Mouse (Mus musculus) gastrocnemius, adult 2 months (tissue): Measurements from ENCODE around the gene Lhx2. TPM values are rescaled to one million over a fixed set of nuclear protein-coding genes. Genes with fewer than 3 reads are reported as not detected.

ENCODE experiments used
- DNase-seq: peaks from one replicate; pipeline ENCODE4 v3.0.0; 2022
- H3K27ac ChIP-seq: fragments of 200-600 bp; 2 replicates; pipeline ENCODE4 v1.8.1; 2022; ENCODE audit warnings: mild to moderate bottlenecking
- H3K4me3 ChIP-seq: fragments of 200-600 bp; 2 replicates; pipeline ENCODE4 v1.8.1; 2022; ENCODE audit warnings: mild to moderate bottlenecking, moderate library complexity
- CTCF ChIP-seq: fragments of 200-600 bp; IDR thresholded peaks from 2 replicates; pipeline ENCODE4 v1.8.1; 2022; ENCODE audit warnings: antibody characterized with exemption, mild to moderate bottlenecking, moderate library complexity
- intact Hi-C: fragments of 180-260 bp; cut with DNase I; formaldehyde crosslinking; loops from one replicate; pipeline ENCODE4 v1.15.1; 2025
- total RNA-seq, 2 experiments: library from RNA; stranded (reverse); gene quantifications; 2 replicates each; pipeline ENCODE4 v1.2.3; 2021

The Lhx2 gene
- total RNA-seq, 2 experiments from 2014 or later: 0.13 to 0.22 TPM

- Histone ChIP-seq H3K27ac (no peak overlapping the region), H3K4me3 (no peak overlapping the region)
- intact Hi-C loops: no loop called here
- DNase-seq: no peak
- TF ChIP-seq CTCF: no peak
These were observed 18.5 kb downstream of the Lhx2 start for GRCm38 (mm10) chr2:38357294-38358246.

- intact Hi-C loops: no loop called here
- H3K4me3 ChIP-seq: no peak overlapping the region
- no peak for TF ChIP-seq CTCF
- DNase-seq: no peak
- no peak overlapping the region for H3K27ac ChIP-seq
These were observed 19.5 kb downstream of the Lhx2 start for GRCm38 (mm10) chr2:38358611-38359010.

- intact Hi-C loops: no loop called here
- H3K27ac ChIP-seq: no peak overlapping the region
- H3K4me3 ChIP-seq: no peak overlapping the region
- DNase-seq: peak; percentile 44
- no peak for TF ChIP-seq CTCF
These were observed 20.1 kb downstream of the Lhx2 start for GRCm38 (mm10) chr2:38359186-38359585.

- intact Hi-C loops: no loop called here
- no peak for TF ChIP-seq CTCF
- no peak for DNase-seq
- no peak overlapping the region for H3K4me3 ChIP-seq
- no peak overlapping the region for H3K27ac ChIP-seq
These were observed 20.7 kb downstream of the Lhx2 start for GRCm38 (mm10) chr2:38359811-38360210.

- TF ChIP-seq CTCF: no peak
- DNase-seq: no peak
- Histone ChIP-seq H3K27ac (no peak overlapping the region), H3K4me3 (no peak overlapping the region)
- intact Hi-C loops: no loop called here
These were observed 27.1 kb downstream of the Lhx2 start for GRCm38 (mm10) chr2:38366222-38366621.

GRCm38 (mm10) chr2:38367023-38367422 lies 27.9 kb downstream of the Lhx2 start:
- peak; percentile 62 for DNase-seq
- Histone ChIP-seq H3K27ac (0 out of 2 replicates have a peak overlapping the region, but pooled peaks have one; percentile 31), H3K4me3 (no peak overlapping the region)
- intact Hi-C loops: no loop called here
- no peak for TF ChIP-seq CTCF

GRCm38 (mm10) chr2:38367852-38368251 lies 28.8 kb downstream of the Lhx2 start:
- intact Hi-C loops: no loop called here
- no peak for TF ChIP-seq CTCF
- no peak overlapping the region for H3K4me3 ChIP-seq
- H3K27ac ChIP-seq: no peak overlapping the region
- no peak for DNase-seq

GRCm38 (mm10) chr2:38368746-38369330 lies 29.8 kb downstream of the Lhx2 start:
- Histone ChIP-seq H3K4me3 (peak overlapping the region; percentile 58), H3K27ac (no peak overlapping the region)
- intact Hi-C loops: no loop called here
- no peak for TF ChIP-seq CTCF
- DNase-seq: peak; percentile 66

- intact Hi-C loops: loop anchor here (1.0 to 2.0 kb wide), 4 partner anchors 189 to 560 kb away; no protein-coding TSS in a partner anchor
- no peak overlapping the region for H3K27ac ChIP-seq
- no peak; the same call in none of the 2 replicates for TF ChIP-seq CTCF
- peak; percentile 77 for DNase-seq
- H3K4me3 ChIP-seq: peak overlapping the region; percentile 55
These were observed 36.7 kb downstream of the Lhx2 start for GRCm38 (mm10) chr2:38375606-38376304.

- Histone ChIP-seq H3K4me3 (no peak overlapping the region), H3K27ac (no peak overlapping the region)
- no peak for DNase-seq
- intact Hi-C loops: no loop called here
- TF ChIP-seq CTCF: no peak
These were observed 38.2 kb downstream of the Lhx2 start for GRCm38 (mm10) chr2:38377254-38377653.

- H3K27ac ChIP-seq: peak overlapping the region; percentile 82; the same call in 1 of the 2 replicates
- no peak overlapping the region; the same call in 1 of the 2 replicates for H3K4me3 ChIP-seq
- peak; percentile 57 for TF ChIP-seq CTCF
- intact Hi-C loops: no loop called here
- DNase-seq: no peak
These were observed 39.3 kb downstream of the Lhx2 start for GRCm38 (mm10) chr2:38378346-38378745.

- no peak for TF ChIP-seq CTCF
- peak; percentile 47 for DNase-seq
- H3K4me3 ChIP-seq: peak overlapping the region; percentile 70
- intact Hi-C loops: no loop called here
- H3K27ac ChIP-seq: peak overlapping the region; percentile 82
These were observed 39.9 kb downstream of the Lhx2 start for GRCm38 (mm10) chr2:38378849-38379545.
